Mouse (Mus musculus) liver, embryonic 14.5 days (tissue): ENCODE results near the gene Igfbp3.

Source experiments
- CTCF ChIP-seq: IDR thresholded peaks from 2 replicates; pipeline ENCODE4 v1.5.1; 2016; ENCODE audit warnings: antibody characterized with exemption, low read depth, control low read depth
- EP300 ChIP-seq: IDR thresholded peaks from 2 replicates; pipeline ENCODE4 v1.6.1; 2016; ENCODE audit warnings: antibody characterized with exemption, low read depth

- TF ChIP-seq CTCF (no peak), EP300 (no peak)
Observed at GRCm38 (mm10) chr11:7160146-7160545, 53.6 kb downstream of the Igfbp3 start.
